Mouse (Mus musculus): ENCODE measurements around the gene Nckap5l.
A peak's percentile ranks its signal among the peaks of the same experiment; 100 is the strongest.

DNA sequence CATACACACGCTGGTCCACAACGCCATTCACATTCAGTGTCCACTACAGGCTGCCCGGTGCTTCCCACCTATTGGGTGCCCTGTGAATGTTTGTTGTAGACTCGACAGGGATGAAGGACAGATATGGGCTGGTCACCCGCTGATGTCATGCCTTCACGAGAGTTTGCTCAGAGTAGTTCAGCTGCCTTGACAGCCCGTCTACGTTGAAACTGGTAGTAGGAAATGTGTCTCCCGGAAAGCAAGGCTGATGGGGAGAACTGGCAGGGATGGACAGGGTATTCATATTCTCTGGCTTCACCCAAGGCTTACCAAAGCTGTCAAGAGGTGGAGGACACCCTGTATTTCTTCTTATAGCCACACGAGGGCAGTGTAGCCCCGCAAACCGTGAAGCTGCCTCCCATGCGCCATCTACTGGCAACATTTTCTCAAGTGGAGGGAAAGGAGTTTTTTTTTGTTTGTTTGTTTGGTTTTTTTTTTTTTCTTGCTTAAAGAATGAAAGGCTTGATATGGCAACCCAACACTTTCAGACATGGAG is 41.1 kb downstream of the Nckap5l start:
- TF ChIP-seq CTCF (IDR thresholded peaks at IDR 0.05) (peak; percentile 99; the same call in 1 of the 2 replicates), POLR2A (IDR thresholded peaks at IDR 0.05; ENCODE audit: insufficient read depth, low read depth, low read length) (no peak), EP300 (IDR thresholded peaks at IDR 0.05; ENCODE audit: insufficient read depth, low read depth, low read length) (peak; percentile 100)
